Mouse (Mus musculus) olfactory bulb, adult 2 months (tissue): ENCODE measurements around the gene Grk3.

Experiments
- CTCF ChIP-seq: fragments of 200-500 bp; IDR thresholded peaks from 2 replicates; pipeline ENCODE4 v1.5.1; 2012; ENCODE audit warnings: low read depth, mild to moderate bottlenecking, low read length, moderate library complexity; ENCODE audit not compliant: insufficient read depth
- POLR2A ChIP-seq: fragments of 200-500 bp; IDR thresholded peaks from 2 replicates; pipeline ENCODE4 v1.6.1; 2012; ENCODE audit warnings: mild to moderate bottlenecking, low read depth, low read length, moderate library complexity; ENCODE audit not compliant: insufficient read depth

DNA sequence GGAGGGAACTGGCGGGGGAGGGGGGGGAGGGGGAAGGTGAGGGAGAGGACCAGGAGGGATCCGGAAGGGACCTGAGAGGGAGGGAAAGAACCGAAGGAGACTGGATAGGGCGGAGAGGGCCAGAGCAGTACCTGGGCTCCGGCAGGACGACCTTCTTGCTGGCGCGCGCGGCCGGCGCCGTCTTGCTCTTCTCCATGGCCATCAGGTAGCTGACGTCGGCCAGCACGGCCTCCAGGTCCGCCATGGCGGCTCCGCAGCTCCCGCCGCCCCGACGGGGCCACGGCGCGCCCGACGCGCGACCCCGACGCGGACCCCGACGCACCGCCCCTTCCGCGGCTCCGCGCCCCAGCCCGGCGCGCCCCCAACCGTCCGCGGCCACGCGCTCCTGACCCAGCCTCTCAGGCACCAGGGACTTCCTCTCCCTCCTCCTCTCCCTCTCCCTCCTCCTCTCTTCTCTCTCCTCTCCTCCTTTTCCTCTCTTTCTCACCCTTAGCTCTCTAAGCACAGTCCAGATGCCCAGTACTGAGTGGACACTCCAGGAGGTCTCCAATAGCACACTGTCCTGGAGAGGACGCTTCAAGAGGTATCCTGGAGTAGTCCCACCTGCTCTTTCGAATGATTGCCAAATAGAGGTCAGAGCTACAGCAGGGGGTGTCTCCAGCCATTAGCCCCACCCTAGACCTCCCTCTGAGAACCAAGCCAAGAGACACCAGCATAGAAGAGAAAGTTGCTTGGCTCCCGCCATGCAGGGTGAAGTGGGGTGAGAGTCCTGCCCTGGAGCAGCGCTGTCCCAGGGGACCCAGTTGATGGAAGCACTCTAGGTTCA, at the start of gene Grk3:
- TF ChIP-seq CTCF (no peak), POLR2A (peak; percentile 80)
